Mouse (Mus musculus) layer of hippocampus, postnatal 25 days (tissue): ENCODE results near the gene Vtn. TPM values are rescaled to one million over a fixed set of nuclear protein-coding genes. Genes with fewer than 3 reads are reported as not detected.
A peak's percentile ranks its signal among the peaks of the same experiment; 100 is the strongest.
"Not testable (repeated sequence)": the region's sequence is repeated elsewhere in the genome, so short reads cannot be mapped to it uniquely, and the experiment has no call there.

Experiments
- DNase-seq, 2 experiments: peaks; one replicate each; pipeline ENCODE4 v3.0.0; 2022; ENCODE audit warnings: mixed read lengths in 2 of 2, low spot score in 1 of 2; ENCODE audit errors: extremely low spot score in 1 of 2
- total RNA-seq, 2 experiments: library from RNA; stranded (reverse); gene quantifications; 2 replicates each; pipeline ENCODE4 v1.2.3; 2021

The Vtn gene
- total RNA-seq, 2 experiments from 2014 or later, result 57.9 to 64.0 TPM

GRCm38 (mm10) chr11:78531515-78531914, 32.6 kb downstream of the Vtn start:
- DNase-seq, result not testable (repeated sequence)

GRCm38 (mm10) chr11:78534516-78534915, 35.6 kb downstream of the Vtn start:
- no peak for DNase-seq

GRCm38 (mm10) chr11:78535376-78536079, 36.6 kb downstream of the Vtn start:
- no peak for DNase-seq

GRCm38 (mm10) chr11:78536080-78536689, 37.3 kb downstream of the Vtn start, which contains the start of the genes Tnfaip1 and Ift20:
Gene Tnfaip1, minus strand, starts transcription at chr11:78536332.
Gene Ift20, plus strand, starts transcription at chr11:78536361.
- DNase-seq, result peak; percentile 84 to 85

- no peak for DNase-seq
These were observed 37.8 kb downstream of the Vtn start for GRCm38 (mm10) chr11:78536690-78537084.

GRCm38 (mm10) chr11:78540358-78540757, 41.5 kb downstream of the Vtn start:
- no peak for DNase-seq

- DNase-seq, result no peak
These were observed 45.7 kb downstream of the Vtn start for GRCm38 (mm10) chr11:78544449-78545111.

GRCm38 (mm10) chr11:78545181-78545580, 46.3 kb downstream of the Vtn start:
- DNase-seq, result no peak

- DNase-seq, result no peak
These were observed 49.0 kb downstream of the Vtn start for GRCm38 (mm10) chr11:78547718-78548460.

GRCm38 (mm10) chr11:78549491-78549987, 50.6 kb downstream of the Vtn start:
- no peak for DNase-seq

GRCm38 (mm10) chr11:78550168-78551058, 51.5 kb downstream of the Vtn start, which contains the start of gene Tmem97:
Gene Tmem97, minus strand, starts transcription at chr11:78550777.
- peak; percentile 79 to 84 for DNase-seq

GRCm38 (mm10) chr11:78551059-78551398, 52.1 kb downstream of the Vtn start:
- DNase-seq, result no peak

Other genes starting within 250 kb of the Vtn start
- gene 2610507B11Rik, start 237.3 kb upstream of the Vtn start, total RNA-seq, result 100 to 1,000 TPM; 193 to 209 TPM
- gene BC030499, start 208.2 kb upstream of the Vtn start, total RNA-seq, result 1 to 10 TPM; 4.0 to 5.6 TPM
- 1 to 10 TPM; 4.2 to 4.6 TPM for gene Spag5, start 197.6 kb upstream of the Vtn start, total RNA-seq
- gene Aldoc, start 176.1 kb upstream of the Vtn start, total RNA-seq, result 100 to 1,000 TPM; 852 to 862 TPM
- 10 to 100 TPM; 62.2 to 65.8 TPM for gene Pigs, start 170.7 kb upstream of the Vtn start, total RNA-seq
- gene Unc119, start 155.6 kb upstream of the Vtn start, total RNA-seq, result 10 to 100 TPM; 29.6 to 32.5 TPM
- not detected for gene Foxn1, start 112.5 kb upstream of the Vtn start, total RNA-seq
- gene Slc13a2, start 76.9 kb upstream of the Vtn start, total RNA-seq, result not detected
- 10 to 100 TPM; 10.6 to 11.2 TPM for gene Slc46a1, start 33.4 kb upstream of the Vtn start, total RNA-seq
- 10 to 100 TPM; 39.5 to 40.8 TPM for gene Sarm1, start 1.3 kb upstream of the Vtn start, total RNA-seq
- gene Sebox, start 4.4 kb downstream of the Vtn start, total RNA-seq, result 1 to 10 TPM; 5.0 to 5.5 TPM
- 10 to 100 TPM; 40.7 to 44.5 TPM for gene Tmem199, start 13.1 kb downstream of the Vtn start, total RNA-seq
- gene Poldip2, start 13.1 kb downstream of the Vtn start, total RNA-seq, result 100 to 1,000 TPM; 122 TPM
- gene Tnfaip1, start 37.2 kb downstream of the Vtn start, total RNA-seq, result 10 to 100 TPM; 34.7 to 35.5 TPM
- gene Ift20, start 37.3 kb downstream of the Vtn start, total RNA-seq, result 10 to 100 TPM; 80.0 to 83.0 TPM
- 10 to 100 TPM; 14.4 to 15.5 TPM for gene Tmem97, start 51.7 kb downstream of the Vtn start, total RNA-seq
- 10 to 100 TPM; 42.5 to 45.1 TPM for gene Nlk, start 198.3 kb downstream of the Vtn start, total RNA-seq